ENCODE assay signal across 7 mouse cellular contexts in the genomic region with DNA sequence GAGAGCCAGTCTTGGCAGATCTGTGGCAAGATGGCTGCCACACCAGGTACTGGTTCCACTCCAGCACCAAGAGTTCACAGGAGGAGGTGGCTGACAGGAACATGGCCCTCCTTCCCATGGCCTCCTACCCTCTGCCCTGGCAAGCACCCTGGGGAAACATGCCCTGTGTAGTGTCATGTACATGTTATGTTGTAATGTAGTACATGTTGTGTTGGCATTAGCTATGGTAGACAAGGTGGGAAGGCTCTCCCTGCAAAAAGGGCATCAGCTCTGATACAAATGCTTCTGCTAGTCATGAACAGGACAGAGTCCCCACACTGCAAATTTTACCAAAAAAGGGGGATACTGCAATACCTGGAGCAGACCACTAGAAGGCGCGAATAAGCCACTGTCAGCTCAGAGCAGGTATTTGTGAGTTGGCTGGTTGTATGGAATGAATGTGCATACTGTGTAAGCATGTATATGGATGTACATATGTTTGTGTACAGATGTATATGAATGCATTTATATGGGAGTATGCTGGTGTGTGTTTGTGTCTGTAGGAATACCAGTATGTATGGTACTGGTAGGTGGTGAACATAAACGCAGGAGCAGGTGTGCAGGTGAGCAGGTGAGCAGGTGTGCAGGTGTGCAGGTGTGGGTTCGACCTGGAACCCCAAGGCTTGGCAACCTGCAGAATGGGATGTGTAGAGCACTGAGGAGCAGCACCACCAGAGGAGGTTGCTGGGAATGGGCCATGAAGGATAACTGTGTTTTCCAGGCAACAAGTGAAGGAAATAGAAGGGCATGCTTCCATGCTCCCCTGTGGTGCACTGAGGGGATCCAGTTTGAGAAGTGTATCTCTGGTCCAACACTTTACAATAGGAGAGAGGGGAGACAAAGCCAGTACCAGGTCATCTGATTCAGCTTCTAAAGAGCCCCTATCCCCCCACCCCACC. TPM values are rescaled to one million over a fixed set of nuclear protein-coding genes. Genes with fewer than 3 reads are reported as not detected.
DNase-seq lines count a peak whose midpoint lies in the region; ATAC-seq lines count a peak whose summit lies in the region.

No protein-coding gene starts in this region.

- no peak for ATAC-seq in kidney, embryonic 15.5 days (replicated peaks; ENCODE audit: low FRiP score)
- no peak for ATAC-seq in liver, embryonic 12.5 days

- peak; percentile 48 for DNase-seq in kidney, adult 18-20 months
- DNase-seq in MN1 (ENCODE audit: low spot score): peak; percentile 47
- DNase-seq in cerebellum, adult 8-10 months: peak; percentile 59
- DNase-seq in kidney, adult 9 months: peak; percentile 53
- peak; percentile 60 to 79 for DNase-seq in spleen, postnatal 4 days (ENCODE audit: low spot score in 2 of 2)

- H3K27ac ChIP-seq in kidney, embryonic 15.5 days: no peak overlapping the region
- H3K27ac ChIP-seq in liver, embryonic 12.5 days: peak overlapping the region; percentile 82

- H3K4me1 ChIP-seq in kidney, embryonic 15.5 days: peaks cover 19% of the 10 kb centered on the region
- peaks cover 39% of the 10 kb centered on the region for H3K4me1 ChIP-seq in liver, embryonic 12.5 days

- H3K4me3 ChIP-seq in kidney, embryonic 15.5 days (replicated peaks): no peak overlapping the region
- no peak overlapping the region for H3K4me3 ChIP-seq in liver, embryonic 12.5 days

- H3K27me3 ChIP-seq in kidney, embryonic 15.5 days: no peaks in the 10 kb centered on the region
- 0 out of 2 replicates have a peak, but pooled peaks cover 18% of the 10 kb centered on the region for H3K27me3 ChIP-seq in liver, embryonic 12.5 days (replicated peaks)

- no peak overlapping the region for H3K4me2 ChIP-seq in kidney, embryonic 15.5 days
- no peak overlapping the region for H3K4me2 ChIP-seq in liver, embryonic 12.5 days

- no peaks in the 10 kb centered on the region for H3K36me3 ChIP-seq in kidney, embryonic 15.5 days
- peaks cover 2% of the 10 kb centered on the region for H3K36me3 ChIP-seq in liver, embryonic 12.5 days

- whole genome bisulfite sequencing in kidney, embryonic 15.5 days: 36% methylated on average over 4 of the region's 4 CpGs
- 33% methylated on average over 4 of the region's 4 CpGs for WGBS in liver, embryonic 12.5 days (ENCODE audit: insufficient replicate concordance)

- no peaks in the 10 kb centered on the region for H3K9me3 ChIP-seq in kidney, embryonic 15.5 days (replicated peaks)
- H3K9me3 ChIP-seq in liver, embryonic 12.5 days (replicated peaks): no peaks in the 10 kb centered on the region

- H3K9ac ChIP-seq in kidney, embryonic 15.5 days: no peak overlapping the region
- peak overlapping the region; percentile 22; the same call in 1 of the 2 replicates for H3K9ac ChIP-seq in liver, embryonic 12.5 days

RNA-seq across cellular contexts. Expression of a gene that starts 2.9 kb away (rescaled TPM):
- polyA plus RNA-seq in kidney, embryonic 15.5 days (2015; fragmentation: Nextera tagmentation; extraction: Ambion mirVana): 89.8 and 94.5 TPM in 2 replicates
- polyA plus RNA-seq in liver, embryonic 12.5 days (2016; fragmentation: Nextera tagmentation; extraction: Ambion mirVana): 487 and 506 TPM in 2 replicates

RNA-seq across cellular contexts. Expression of a gene that starts 41.3 kb away (rescaled TPM):
- polyA plus RNA-seq in kidney, embryonic 15.5 days (2015; fragmentation: Nextera tagmentation; extraction: Ambion mirVana): 18.6 and 18.9 TPM in 2 replicates
- polyA plus RNA-seq in liver, embryonic 12.5 days (2016; fragmentation: Nextera tagmentation; extraction: Ambion mirVana): 13.0 and 13.5 TPM in 2 replicates
